Mouse (Mus musculus) CH12.LX (cell line): ENCODE results near the gene Rrp8. TPM values are rescaled to one million over a fixed set of nuclear protein-coding genes. Genes with fewer than 3 reads are reported as not detected.
A peak's percentile ranks its signal among the peaks of the same experiment; 100 is the strongest.
"Not testable (repeated sequence)": the region's sequence is repeated elsewhere in the genome, so short reads cannot be mapped to it uniquely, and the experiment has no call there.

Experiments used
- DNase-seq: peaks from one replicate; pipeline ENCODE4 v3.0.0-alpha.2; 2013; ENCODE audit errors: extremely low read depth
- H3K27ac ChIP-seq: 2 replicates; pipeline ENCODE4 v1.5.1; 2012; ENCODE audit warnings: low read depth, mild to moderate bottlenecking, control low read depth, moderate library complexity; ENCODE audit not compliant: insufficient read depth
- H3K27me3 ChIP-seq: replicated peaks from 2 replicates; pipeline ENCODE3; 2012; ENCODE audit warnings: inconsistent platforms
- H3K36me3 ChIP-seq, 2 experiments: replicated peaks in 1 of 2; 2 replicates each; pipeline versions ENCODE3 to v1.6.1; 2012; ENCODE audit warnings: inconsistent platforms in 1 of 2, low read length in 1 of 2, mild to moderate bottlenecking in 1 of 2, mixed read lengths in 1 of 2, moderate library complexity in 1 of 2; ENCODE audit not compliant: control insufficient read depth in 1 of 2, insufficient read depth in 1 of 2
- H3K4me1 ChIP-seq, 2 experiments: 2 replicates each; pipeline ENCODE4 v1.6.1; 2012; ENCODE audit warnings: inconsistent platforms in 1 of 2, moderate library complexity in 1 of 2; ENCODE audit not compliant: insufficient read depth in 2 of 2, control insufficient read depth in 1 of 2
- H3K4me2 ChIP-seq: 2 replicates; pipeline ENCODE4 v1.6.1; 2012; ENCODE audit warnings: low read depth, mild to moderate bottlenecking, control low read depth; ENCODE audit not compliant: poor library complexity, insufficient read depth, severe bottlenecking
- H3K4me3 ChIP-seq, 3 experiments: fragments of 150-350 bp in 1 of 3; sonication (generic) in 1 of 3; replicated peaks in 1 of 3; 2 replicates each; pipeline versions ENCODE3 to v1.5.1; 2011 to 2012; ENCODE audit warnings: low read depth in 2 of 3, low read length in 2 of 3, mild to moderate bottlenecking in 2 of 3, moderate library complexity in 2 of 3, control low read depth in 1 of 3, improper control_type of control experiment in 1 of 3, inconsistent platforms in 1 of 3, mixed read lengths in 1 of 3; ENCODE audit not compliant: poor library complexity in 1 of 3
- H3K79me2 ChIP-seq: replicated peaks from 2 replicates; pipeline ENCODE4 v1.6.1; 2012; ENCODE audit warnings: mild to moderate bottlenecking, moderate library complexity; ENCODE audit not compliant: control insufficient read depth, poor library complexity, insufficient read depth, severe bottlenecking; ENCODE audit errors: extremely low read depth
- H3K9ac ChIP-seq: 2 replicates; pipeline ENCODE4 v1.6.1; 2012; ENCODE audit warnings: low read depth, mild to moderate bottlenecking, control low read depth, moderate library complexity; ENCODE audit not compliant: insufficient read depth
- H3K9me3 ChIP-seq: replicated peaks from 2 replicates; pipeline ENCODE3; 2012; ENCODE audit warnings: low read length, inconsistent platforms, mixed read lengths
- ETS1 ChIP-seq: conservative IDR thresholded peaks from 2 replicates; pipeline ENCODE4 v1.6.1; 2012; ENCODE audit warnings: low read depth, mild to moderate bottlenecking, inconsistent platforms, low read length, improper control_type of control experiment, moderate library complexity
- IRF4 ChIP-seq: IDR thresholded peaks from 2 replicates; pipeline ENCODE4 v1.6.1; 2014; ENCODE audit warnings: low read depth, mild to moderate bottlenecking, inconsistent platforms, low read length, improper control_type of control experiment
- JUN ChIP-seq: IDR thresholded peaks from 2 replicates; pipeline ENCODE4 v1.6.1; 2011; ENCODE audit warnings: low read depth, mild to moderate bottlenecking, low read length, improper control_type of control experiment, moderate library complexity; ENCODE audit not compliant: insufficient read depth
- JUND ChIP-seq: conservative IDR thresholded peaks from 2 replicates; pipeline ENCODE4 v1.6.1; 2011; ENCODE audit warnings: low read depth, low read length, improper control_type of control experiment
- MAZ ChIP-seq: IDR thresholded peaks from 2 replicates; pipeline ENCODE4 v1.6.1; 2012; ENCODE audit warnings: low read depth, mild to moderate bottlenecking, inconsistent platforms, low read length, improper control_type of control experiment, moderate library complexity
- MEF2A ChIP-seq: IDR thresholded peaks from 2 replicates; pipeline ENCODE4 v1.6.1; 2014; ENCODE audit warnings: low read depth, mild to moderate bottlenecking, inconsistent platforms, low read length, improper control_type of control experiment, borderline replicate concordance
- MXI1 ChIP-seq: IDR thresholded peaks from 2 replicates; pipeline ENCODE4 v1.6.1; 2011; ENCODE audit warnings: mild to moderate bottlenecking, low read depth, low read length, improper control_type of control experiment
- TBP ChIP-seq: conservative IDR thresholded peaks from 2 replicates; pipeline ENCODE4 v1.6.1; 2011; ENCODE audit warnings: low read depth, low read length, improper control_type of control experiment
- TCF12 ChIP-seq: IDR thresholded peaks from 2 replicates; pipeline ENCODE4 v1.6.1; 2014; ENCODE audit warnings: low read depth, mild to moderate bottlenecking, inconsistent platforms, low read length, improper control_type of control experiment
- ZKSCAN1 ChIP-seq: IDR thresholded peaks from 2 replicates; pipeline ENCODE4 v1.6.1; 2012; ENCODE audit warnings: low read depth, inconsistent platforms, low read length, improper control_type of control experiment, borderline replicate concordance
- ZMIZ1 ChIP-seq: IDR thresholded peaks from 2 replicates; pipeline ENCODE4 v1.6.1; 2012; ENCODE audit warnings: low read depth, mild to moderate bottlenecking, inconsistent platforms, low read length, improper control_type of control experiment
- ZNF384 ChIP-seq: IDR thresholded peaks from 2 replicates; pipeline ENCODE4 v1.6.1; 2012; ENCODE audit warnings: low read depth, low read length, improper control_type of control experiment, inconsistent platforms
- dilution Hi-C: fragments of 300-500 bp; cut with MboI; formaldehyde crosslinking; loops from 2 replicates; pipeline ENCODE4 v1.14.3; 2020; ENCODE audit warnings: low sequenced_read_pairs; ENCODE audit not compliant: extremely low pct_unique_long_range_greater_than_20kb, extremely low pct_ligation_motif_present
- in situ Hi-C: fragments of 300-500 bp; cut with MboI; formaldehyde crosslinking; loops from 3 replicates; pipeline ENCODE4 v1.14.3; 2019; ENCODE audit warnings: low sequenced_read_pairs, low pct_ligation_motif_present, low pct_unique_long_range_greater_than_20kb, mixed read lengths
- polyA plus RNA-seq: library from polyadenylated mRNA; unstranded; fragments of >175 nt; gene quantifications from 2 replicates; pipeline ENCODE4 v1.2.1, GENCODE M21; 2012; ENCODE audit warnings: low read depth; ENCODE audit not compliant: insufficient read length
- total RNA-seq, 2 experiments: library from RNA; depleted of rRNA; stranded (reverse); fragments of 300-350 nt in 1 of 2; fragments of >200 nt in 1 of 2; gene quantifications; 2 replicates each; pipeline ENCODE4 v1.2.3; 2012 to 2014

Rrp8 gene
- total and polyA plus RNA-seq, 3 experiments = 28.7 to 84.2 (median 57.3) TPM

DNA sequence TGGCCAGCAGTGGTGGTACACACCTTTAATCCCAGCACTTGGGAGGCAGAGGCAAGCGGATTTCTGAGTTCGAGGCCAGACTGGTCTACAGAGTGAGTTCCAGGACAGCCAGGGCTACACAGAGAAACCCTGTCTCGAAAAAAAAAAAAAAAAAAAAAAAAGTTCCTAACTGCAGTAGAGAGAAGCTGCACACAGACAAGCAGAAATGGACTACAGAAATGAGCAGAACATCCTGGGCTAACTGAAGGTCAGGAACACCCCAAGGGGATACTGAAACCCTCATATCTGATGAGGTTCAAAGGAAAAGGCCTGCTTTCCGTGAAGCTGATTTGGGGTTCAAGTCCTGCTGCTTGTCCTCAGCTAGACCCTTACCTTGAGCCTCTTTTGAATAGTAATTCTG lies 1.7 kb downstream of the Rrp8 start:
- in situ Hi-C loops, dilution Hi-C loops, H3K27me3 ChIP-seq, H3K9me3 ChIP-seq, DNase-seq, H3K27ac ChIP-seq: not testable (repeated sequence)
- H3K36me3 ChIP-seq = peaks cover 50 to 58% of the 10 kb centered on the region in 2 experiments
- peaks cover 11 to 58% of the 10 kb centered on the region in 2 experiments for H3K4me1 ChIP-seq
- peak overlapping the region; percentile 80 to 94 (median 89) for H3K4me3 ChIP-seq
- H3K4me2 ChIP-seq = peak overlapping the region; percentile 90
- peak overlapping the region; percentile 88 for H3K9ac ChIP-seq
- TF ChIP-seq ZNF384 = peak; percentile 81
- H3K79me2 ChIP-seq = peaks cover 24% of the 10 kb centered on the region

DNA sequence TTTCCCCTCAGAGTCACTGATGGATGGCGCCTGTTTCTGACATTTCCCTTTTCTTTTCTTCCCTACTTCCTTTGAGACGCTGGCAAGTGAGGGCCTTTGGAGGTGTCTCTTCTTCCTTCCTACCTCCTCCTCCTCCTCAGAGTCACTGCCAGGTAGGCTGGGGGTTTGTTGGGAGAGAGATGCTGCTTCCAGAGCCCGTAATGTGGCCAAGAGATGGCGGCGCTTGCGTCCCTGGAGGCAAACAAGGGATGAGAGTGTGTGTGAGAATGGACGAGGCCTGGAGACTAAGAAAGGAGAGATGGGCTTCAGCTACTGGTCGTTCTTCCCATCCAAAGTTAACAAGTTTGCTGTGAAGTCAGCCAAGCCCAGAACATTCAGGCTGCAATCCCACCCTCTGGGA lies 2.4 kb downstream of the Rrp8 start:
- in situ Hi-C loops = no loop called here
- TF ChIP-seq ZNF384 (no peak), MAZ (no peak), ETS1 (no peak), TBP (no peak), MXI1 (no peak), JUN (no peak)
- H3K36me3 ChIP-seq = peaks cover 47 to 58% of the 10 kb centered on the region in 2 experiments

DNA sequence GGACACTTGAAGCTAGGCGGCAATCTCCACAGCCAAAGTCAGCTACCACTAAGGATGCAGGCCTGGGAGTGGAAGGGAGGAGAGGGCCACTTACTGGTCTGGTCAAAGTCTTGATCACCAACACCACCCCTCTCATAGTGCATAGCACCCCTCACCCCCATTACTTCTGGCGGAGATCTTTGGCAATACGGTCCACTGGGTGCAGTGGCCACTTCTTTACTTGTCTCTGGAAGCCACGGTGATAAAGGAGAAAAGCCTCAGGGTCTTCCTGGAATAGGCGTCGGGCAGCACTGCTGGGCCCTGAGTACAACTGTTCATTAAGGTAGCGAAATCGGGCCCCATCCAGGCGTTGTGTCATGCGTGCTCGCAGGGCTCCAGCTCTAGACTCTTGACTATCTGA lies 3.3 kb downstream of the Rrp8 start:
- peaks cover 49 to 64% of the 10 kb centered on the region in 2 experiments for H3K36me3 ChIP-seq

More for the DNA sequence above, 2.4 kb downstream of the Rrp8 start:
- Histone ChIP-seq H3K27ac (no peak overlapping the region), H3K9me3 (no peaks in the 10 kb centered on the region), H3K4me2 (peak overlapping the region; percentile 90), H3K79me2 (peaks cover 24% of the 10 kb centered on the region), H3K9ac (peak overlapping the region; percentile 88; the same call in 1 of the 2 replicates), H3K27me3 (no peaks in the 10 kb centered on the region), H3K4me3 (no peak overlapping the region), H3K4me1 (peaks cover 11 to 51% of the 10 kb centered on the region in 2 experiments)
- dilution Hi-C loops = no loop called here
- no peak for DNase-seq

More for the DNA sequence above, 3.3 kb downstream of the Rrp8 start:
- Histone ChIP-seq H3K4me3 (no peak overlapping the region), H3K4me1 (peaks cover 6 to 42% of the 10 kb centered on the region in 2 experiments), H3K27ac (no peak overlapping the region), H3K4me2 (no peak overlapping the region), H3K27me3 (no peaks in the 10 kb centered on the region), H3K9ac (no peak overlapping the region), H3K9me3 (no peaks in the 10 kb centered on the region), H3K79me2 (peaks cover 24% of the 10 kb centered on the region)
- dilution Hi-C loops (no loop called here), in situ Hi-C loops (no loop called here)
- DNase-seq = no peak
- TF ChIP-seq IRF4 (no peak), ZMIZ1 (no peak), JUND (no peak), ZKSCAN1 (no peak), MEF2A (no peak), JUN (no peak), TCF12 (no peak)
